Mouse (Mus musculus) gastrocnemius, postnatal 14 days (tissue): ENCODE data around the gene Ccdc63. TPM values are rescaled to one million over a fixed set of nuclear protein-coding genes. Genes with fewer than 3 reads are reported as not detected.

Experiments used
- DNase-seq: peaks from one replicate; pipeline ENCODE4 v3.0.0; 2021; ENCODE audit warnings: mixed read lengths
- intact Hi-C: fragments of 180-260 bp; cut with DNase I; formaldehyde crosslinking; loops from one replicate; pipeline ENCODE4 v1.15.1; 2025; ENCODE audit warnings: low total_unique reads
- total RNA-seq, 2 experiments: library from RNA; stranded (reverse); gene quantifications; 2 replicates each; pipeline ENCODE4 v1.2.3; 2021

Ccdc63 gene
- total RNA-seq, 2 experiments from 2014 or later = not detected

- DNase-seq = no peak
- intact Hi-C loops = no loop called here
Measured at GRCm38 (mm10) chr5:122060767-122061333, 79.8 kb downstream of the Ccdc63 start.

DNA sequence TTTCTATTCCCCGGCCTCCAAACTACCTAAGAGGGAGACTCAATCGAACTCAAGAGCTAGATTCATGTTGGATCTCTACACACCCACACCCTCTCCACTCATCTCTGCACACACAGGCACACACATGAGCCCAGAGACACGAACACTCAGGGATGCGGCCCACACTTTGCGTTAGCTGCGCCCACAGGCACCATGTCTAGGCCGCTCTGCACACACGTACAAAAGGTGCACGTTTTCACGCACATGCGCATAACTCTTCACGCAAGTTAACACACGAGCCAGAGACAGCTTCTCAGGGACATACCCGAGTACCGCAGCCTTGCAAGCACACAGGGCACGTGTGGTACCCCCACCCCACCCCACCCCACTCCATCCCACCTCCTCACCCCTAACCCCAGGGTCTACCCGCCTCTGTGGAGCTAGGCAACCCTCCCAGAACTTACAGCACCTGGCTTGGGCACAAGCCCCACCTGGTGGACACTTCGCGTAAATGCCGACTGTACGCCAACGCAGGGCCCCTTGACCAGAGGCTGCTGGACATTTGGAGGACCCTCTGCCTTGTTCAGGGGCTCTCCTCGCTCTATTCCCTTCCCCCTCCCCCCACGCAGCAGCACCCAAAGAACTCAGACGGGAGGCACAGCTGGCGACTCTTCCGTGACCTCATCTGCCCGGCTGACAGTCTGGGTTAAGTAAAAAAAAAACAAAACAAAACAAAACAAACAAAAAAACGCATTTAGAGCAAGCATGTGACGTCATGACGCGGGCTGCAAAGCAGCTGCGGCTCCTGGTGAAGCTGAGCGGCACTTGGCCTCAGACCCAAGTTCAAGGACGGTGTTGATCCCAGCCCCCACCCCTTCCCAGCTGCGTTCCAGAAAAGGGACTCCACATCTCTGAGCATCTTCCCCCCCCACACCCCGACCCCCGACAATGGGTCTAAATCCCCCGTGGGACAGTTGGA is 81.3 kb downstream of the Ccdc63 start:
- intact Hi-C loops = loop anchor here (10.0 kb wide), 2 partner anchors 115 to 185 kb away; no protein-coding TSS in a partner anchor
- DNase-seq = peak; percentile 49

Other genes starting within 250 kb of the Ccdc63 start
- gene Cux2, start 90.7 kb downstream of the Ccdc63 start, total RNA-seq = 1 to 10 TPM; 1.1 to 1.6 TPM
- 1,000 to 10,000 TPM in 1 of 2 experiments, 100 to 1,000 TPM in 1; 675 to 1,272 TPM for gene Myl2, start 39.9 kb downstream of the Ccdc63 start, total RNA-seq
- 100 to 1,000 TPM; 110 TPM for gene Ppp1cc, start 17.5 kb upstream of the Ccdc63 start, total RNA-seq
- 1 to 10 TPM; 1.6 to 2.0 TPM for gene Hvcn1, start 66.0 kb upstream of the Ccdc63 start, total RNA-seq
- 1 to 10 TPM; 2.4 to 3.0 TPM for gene Tctn1, start 123.6 kb upstream of the Ccdc63 start, total RNA-seq
- 10 to 100 TPM; 39.6 to 74.8 TPM for gene Pptc7, start 143.5 kb upstream of the Ccdc63 start, total RNA-seq
- gene Rad9b, start 213.4 kb upstream of the Ccdc63 start, total RNA-seq = under 1 TPM; 0.47 to 0.73 TPM
- 10 to 100 TPM; 48.9 to 50.1 TPM for gene Vps29, start 213.5 kb upstream of the Ccdc63 start, total RNA-seq
- 10 to 100 TPM; 20.0 to 26.6 TPM for gene Gpn3, start 231.1 kb upstream of the Ccdc63 start, total RNA-seq
- gene Fam216a, start 231.5 kb upstream of the Ccdc63 start, total RNA-seq = 1 to 10 TPM; 7.6 to 7.8 TPM